ENCODE assay signal across 20 mouse cellular contexts in genomic region chr12:21301932-21302331, GRCm38 (mm10). TPM values are rescaled to one million over a fixed set of nuclear protein-coding genes. Genes with fewer than 3 reads are reported as not detected.
DNase-seq lines count a peak whose midpoint lies in the region; ATAC-seq lines count a peak whose summit lies in the region.
"Had no signal": no experiment of that assay in that cellular context is flagged by ENCODE, and none has a peak within 500 bp of the region (broad histone marks: within the 10 kb centered on the region; RNA-seq: fewer than 3 reads in every experiment).

No protein-coding gene starts in this region.

- peaks cover 90% of the 10 kb centered on the region for H3K36me3 ChIP-seq in kidney, embryonic 14.5 days (ENCODE audit: control insufficient read depth, insufficient read depth, low read length)
- peaks cover 30% of the 10 kb centered on the region for H3K36me3 ChIP-seq in stomach, embryonic 16.5 days (ENCODE audit: control insufficient read depth, insufficient read depth, low read length)

- WGBS in kidney, embryonic 14.5 days = 81% methylated on average over 8 of the region's 8 CpGs
- 31% methylated on average over 8 of the region's 8 CpGs for WGBS in stomach, embryonic 16.5 days

- H3K9ac ChIP-seq in kidney, embryonic 14.5 days (ENCODE audit: low read depth, low read length) = no peak overlapping the region
- H3K9ac ChIP-seq in stomach, embryonic 16.5 days (ENCODE audit: low read length) = no peak overlapping the region
- H3K9ac ChIP-seq: embryonic facial prominence, embryonic 13.5 days; limb, embryonic 13.5 days; midbrain, embryonic 15.5 days had no signal

- H3K27ac ChIP-seq in kidney, embryonic 14.5 days (ENCODE audit: low read depth, low read length) = no peak overlapping the region
- H3K27ac ChIP-seq in stomach, embryonic 16.5 days (ENCODE audit: low read length) = peak overlapping the region; percentile 26; the same call in 1 of the 2 replicates
- H3K27ac ChIP-seq: embryonic facial prominence, embryonic 13.5 days; heart, embryonic 10.5 days; hindbrain, embryonic 10.5 days; limb, embryonic 13.5 days; midbrain, embryonic 15.5 days had no signal

- no peaks in the 10 kb centered on the region for H3K9me3 ChIP-seq in kidney, embryonic 14.5 days (ENCODE audit: control insufficient read depth, low read length)
- no peaks in the 10 kb centered on the region for H3K9me3 ChIP-seq in stomach, embryonic 16.5 days (replicated peaks; ENCODE audit: control insufficient read depth, low read length)
- H3K9me3 ChIP-seq: embryonic facial prominence, embryonic 13.5 days; heart, embryonic 10.5 days; hindbrain, embryonic 10.5 days; limb, embryonic 13.5 days; midbrain, embryonic 15.5 days had no signal

- no peaks in the 10 kb centered on the region for H3K27me3 ChIP-seq in kidney, embryonic 14.5 days (ENCODE audit: control insufficient read depth, insufficient read depth, low read length)
- no peaks in the 10 kb centered on the region for H3K27me3 ChIP-seq in stomach, embryonic 16.5 days (ENCODE audit: control insufficient read depth, insufficient read depth, low read length)
- H3K27me3 ChIP-seq: embryonic facial prominence, embryonic 13.5 days; limb, embryonic 13.5 days; midbrain, embryonic 15.5 days had no signal

- no peak for ATAC-seq in kidney, embryonic 14.5 days (ENCODE audit: low FRiP score, low TSS enrichment)
- peak; percentile 48; the same call in 1 of the 2 replicates for ATAC-seq in stomach, embryonic 16.5 days (ENCODE audit: insufficient read depth, low FRiP score)
- ATAC-seq in CD4-positive, CD25-positive, alpha-beta regulatory T cell, adult 4 months = no peak
- ATAC-seq: activated CD4-positive, CD25-positive, alpha-beta regulatory T cell, adult 4 months; inflammation-experienced regulatory T-cells, adult 6 months; midbrain, embryonic 15.5 days had no signal

- H3K4me3 ChIP-seq in kidney, embryonic 14.5 days (ENCODE audit: low read length) = no peak overlapping the region
- H3K4me3 ChIP-seq in stomach, embryonic 16.5 days (replicated peaks; ENCODE audit: low read length) = no peak overlapping the region
- H3K4me3 ChIP-seq: embryonic facial prominence, embryonic 13.5 days; heart, embryonic 10.5 days; hindbrain, embryonic 10.5 days; limb, embryonic 13.5 days; midbrain, embryonic 15.5 days had no signal

- peak; percentile 73 for DNase-seq in kidney, adult 11 months
- peak; percentile 59 for DNase-seq in kidney, adult 18-20 months
- DNase-seq in kidney, postnatal 14 days = peak; percentile 73
- DNase-seq in gastrocnemius, postnatal 4 days (ENCODE audit: low spot score in 2 of 2) = no peak
- no peak for DNase-seq in urinary bladder, adult 2 months (ENCODE audit: low spot score)
- DNase-seq: B cell, adult 2 months; cerebellum, adult 9-10 months; gastrocnemius, postnatal 10 days; layer of hippocampus, adult 9-11 months; thymus, adult 18-20 months had no signal

- H3K4me2 ChIP-seq in kidney, embryonic 14.5 days (replicated peaks; ENCODE audit: low read depth, low read length) = no peak overlapping the region
- no peak overlapping the region for H3K4me2 ChIP-seq in stomach, embryonic 16.5 days (ENCODE audit: low read depth, low read length)
- H3K4me2 ChIP-seq: embryonic facial prominence, embryonic 13.5 days; limb, embryonic 13.5 days; midbrain, embryonic 15.5 days had no signal

- H3K4me1 ChIP-seq in kidney, embryonic 14.5 days (ENCODE audit: control insufficient read depth, insufficient read depth, low read length) = no peaks in the 10 kb centered on the region
- H3K4me1 ChIP-seq in stomach, embryonic 16.5 days (ENCODE audit: control insufficient read depth, insufficient read depth, low read length) = no peaks in the 10 kb centered on the region
- H3K4me1 ChIP-seq: embryonic facial prominence, embryonic 13.5 days; heart, embryonic 10.5 days; hindbrain, embryonic 10.5 days; limb, embryonic 13.5 days; midbrain, embryonic 15.5 days had no signal

RNA-seq across cellular contexts. Expression of gene Iah1, which starts 14.3 kb away (rescaled TPM):
- 74.6 and 75.2 TPM in 2 replicates for polyA plus RNA-seq in kidney, embryonic 14.5 days (2014; fragmentation: Nextera tagmentation; extraction: Ambion mirVana)
- 46.6 and 55.7 TPM in 2 replicates for polyA plus RNA-seq in stomach, embryonic 16.5 days (2015; fragmentation: Nextera tagmentation; extraction: Ambion mirVana)
- 10 to 100 TPM; 14.6 to 17.2 TPM for total RNA-seq in gastrocnemius, postnatal 4 days (2021)
- polyA plus RNA-seq in urinary bladder, adult 2 months (2012; rRNA removed) = 106 and 150 TPM in 2 replicates
- polyA plus RNA-seq in CD4-positive, CD25-positive, alpha-beta regulatory T cell, adult 4 months (2017; shearing (Covaris generic)) = 10 to 100 TPM; 45.9 to 50.2 TPM

RNA-seq across cellular contexts. Expression of gene Itgb1bp1, which starts 15.8 kb away (rescaled TPM):
- 42.9 and 43.5 TPM in 2 replicates for polyA plus RNA-seq in kidney, embryonic 14.5 days (2014; fragmentation: Nextera tagmentation; extraction: Ambion mirVana)
- polyA plus RNA-seq in stomach, embryonic 16.5 days (2015; fragmentation: Nextera tagmentation; extraction: Ambion mirVana) = 43.9 and 45.2 TPM in 2 replicates
- 10 to 100 TPM; 37.0 to 37.3 TPM for total RNA-seq in gastrocnemius, postnatal 4 days (2021)
- polyA plus RNA-seq in urinary bladder, adult 2 months (2012; rRNA removed) = 34.5 and 34.6 TPM in 2 replicates
- 10 to 100 TPM; 68.6 to 70.5 TPM for polyA plus RNA-seq in CD4-positive, CD25-positive, alpha-beta regulatory T cell, adult 4 months (2017; shearing (Covaris generic))

RNA-seq across cellular contexts. Expression of gene Cpsf3, which starts 16.7 kb away (rescaled TPM):
- 87.6 and 120 TPM in 2 replicates for polyA plus RNA-seq in kidney, embryonic 14.5 days (2014; fragmentation: Nextera tagmentation; extraction: Ambion mirVana)
- polyA plus RNA-seq in stomach, embryonic 16.5 days (2015; fragmentation: Nextera tagmentation; extraction: Ambion mirVana) = 98.1 and 99.5 TPM in 2 replicates
- total RNA-seq in gastrocnemius, postnatal 4 days (2021) = 10 to 100 TPM; 38.9 to 43.3 TPM
- 46.1 and 52.6 TPM in 2 replicates for polyA plus RNA-seq in urinary bladder, adult 2 months (2012; rRNA removed)
- polyA plus RNA-seq in CD4-positive, CD25-positive, alpha-beta regulatory T cell, adult 4 months (2017; shearing (Covaris generic)) = 100 to 1,000 TPM; 139 to 163 TPM

Comparison
In these comparisons a context has a peak if more than half of its experiments do, and no peak if none do; other contexts are left out.
1. DNase-seq: peak in kidney, adult 11 months (single experiment), kidney, adult 18-20 months (single experiment) and kidney, postnatal 14 days (single experiment); none in gastrocnemius, postnatal 4 days (0 of 2) and urinary bladder, adult 2 months (single experiment).